Mouse (Mus musculus): Measurements from ENCODE around the gene Zfand3.

DNA sequence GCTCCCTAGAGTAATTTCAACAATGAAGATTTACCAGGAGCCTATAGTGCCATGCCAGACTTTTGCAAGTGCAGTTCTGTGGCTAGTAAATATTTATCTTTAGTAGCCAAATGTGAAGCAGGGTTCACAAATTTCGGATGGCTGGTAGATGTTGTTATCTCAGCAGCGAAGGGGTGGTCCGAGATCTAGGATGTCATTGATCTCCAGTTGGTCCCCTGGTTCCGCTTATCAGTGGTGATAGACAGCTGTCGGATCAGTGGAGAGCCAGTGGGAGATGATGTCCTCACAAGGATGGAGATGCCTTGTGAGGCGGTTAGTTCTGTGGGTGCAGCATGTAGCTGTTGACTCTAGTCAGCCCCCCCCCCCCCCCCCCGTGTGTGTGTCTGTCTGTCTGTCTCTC lies 82.2 kb downstream of the Zfand3 start:
- TF ChIP-seq CTCF (IDR thresholded peaks at IDR 0.05; ENCODE audit: borderline replicate concordance, insufficient read depth, low read depth, low read length) (no peak), POLR2A (IDR thresholded peaks at IDR 0.05; ENCODE audit: borderline replicate concordance, insufficient read depth, low read length) (no peak)

Data from cerebellum, adult 2 months (tissue).